Mouse (Mus musculus): ENCODE results near the gene Plekha6.

The Plekha6 gene

GRCm38 (mm10) chr1:133214672-133215359 lies 50.8 kb downstream of the Plekha6 start:
- no peak for DNase-seq (ENCODE audit: low read depth, low spot score)

- no peak for DNase-seq (ENCODE audit: low read depth, low spot score)
Observed at GRCm38 (mm10) chr1:133215360-133215700, 51.3 kb downstream of the Plekha6 start.

GRCm38 (mm10) chr1:133215753-133216152 lies 51.7 kb downstream of the Plekha6 start:
- no peak for DNase-seq (ENCODE audit: low read depth, low spot score)

- no peak for DNase-seq (ENCODE audit: low read depth, low spot score)
Observed at GRCm38 (mm10) chr1:133217031-133217430, 53.0 kb downstream of the Plekha6 start.

- DNase-seq (ENCODE audit: low read depth, low spot score) = no peak
Observed at GRCm38 (mm10) chr1:133219106-133219505, 55.1 kb downstream of the Plekha6 start.

- no peak for DNase-seq (ENCODE audit: low read depth, low spot score)
Observed at GRCm38 (mm10) chr1:133221459-133221858, 57.4 kb downstream of the Plekha6 start.

GRCm38 (mm10) chr1:133222445-133222995 lies 58.5 kb downstream of the Plekha6 start:
- no peak for DNase-seq (ENCODE audit: low read depth, low spot score)

- no peak for DNase-seq (ENCODE audit: low read depth, low spot score)
Observed at GRCm38 (mm10) chr1:133224674-133225073, 60.7 kb downstream of the Plekha6 start.

GRCm38 (mm10) chr1:133225137-133225536 lies 61.1 kb downstream of the Plekha6 start:
- no peak for DNase-seq (ENCODE audit: low read depth, low spot score)

GRCm38 (mm10) chr1:133225561-133225960 lies 61.6 kb downstream of the Plekha6 start:
- no peak for DNase-seq (ENCODE audit: low read depth, low spot score)

GRCm38 (mm10) chr1:133225963-133226660 lies 62.1 kb downstream of the Plekha6 start:
- no peak for DNase-seq (ENCODE audit: low read depth, low spot score)

- DNase-seq (ENCODE audit: low read depth, low spot score) = no peak
Observed at GRCm38 (mm10) chr1:133226928-133227327, 62.9 kb downstream of the Plekha6 start.

GRCm38 (mm10) chr1:133227378-133227777 lies 63.4 kb downstream of the Plekha6 start:
- DNase-seq (ENCODE audit: low read depth, low spot score) = no peak

- no peak for DNase-seq (ENCODE audit: low read depth, low spot score)
Observed at GRCm38 (mm10) chr1:133228809-133229487, 64.9 kb downstream of the Plekha6 start.

- DNase-seq (ENCODE audit: low read depth, low spot score) = no peak
Observed at GRCm38 (mm10) chr1:133231523-133232193, 67.6 kb downstream of the Plekha6 start.

- no peak for DNase-seq (ENCODE audit: low read depth, low spot score)
Observed at GRCm38 (mm10) chr1:133235909-133236308, 71.9 kb downstream of the Plekha6 start.

- DNase-seq (ENCODE audit: low read depth, low spot score) = peak; percentile 35
Observed at GRCm38 (mm10) chr1:133236693-133237440, 72.9 kb downstream of the Plekha6 start.

- DNase-seq (ENCODE audit: low read depth, low spot score) = peak; percentile 64
Observed at GRCm38 (mm10) chr1:133237670-133238069, 73.7 kb downstream of the Plekha6 start.

GRCm38 (mm10) chr1:133239121-133239812 lies 75.3 kb downstream of the Plekha6 start:
- DNase-seq (ENCODE audit: low read depth, low spot score) = no peak

- no peak for DNase-seq (ENCODE audit: low read depth, low spot score)
Observed at GRCm38 (mm10) chr1:133239813-133240160, 75.8 kb downstream of the Plekha6 start.

GRCm38 (mm10) chr1:133240881-133241280 lies 76.9 kb downstream of the Plekha6 start:
- DNase-seq (ENCODE audit: low read depth, low spot score) = no peak

Data from CD4-positive helper T cell, adult 2 months (primary cell).